Mouse (Mus musculus) spleen, embryonic (tissue): ENCODE data around the gene Cenpt.

ENCODE experiments used
- CTCF ChIA-PET: fragments of 350-600 bp; sonication (Branson Sonifier 250); formaldehyde crosslinking; loops from one replicate; lab custom pipeline; 2022; lab: Charles Lee

Cenpt gene

GRCm38 (mm10) chr8:105810245-105810786 is 42.8 kb downstream of the Cenpt start:
- CTCF ChIA-PET, result interaction anchor here (0.7 to 0.8 kb wide), 2 partner anchors 13 to 174 kb away, joined by 3 read pairs; partner anchors contain the start of gene Ctcf

GRCm38 (mm10) chr8:105808480-105808879 is 44.6 kb downstream of the Cenpt start:
- CTCF ChIA-PET, result interaction anchor here (0.6 to 1.1 kb wide), 2 partner anchors 9 to 257 kb away, joined by 3 read pairs; no protein-coding TSS in a partner anchor

- CTCF ChIA-PET, result interaction anchor here (0.6 to 1.1 kb wide), 3 partner anchors 8 to 257 kb away, joined by 3 to 9 read pairs (median 3); no protein-coding TSS in a partner anchor
Measured at GRCm38 (mm10) chr8:105807766-105808165, 45.3 kb downstream of the Cenpt start.

- CTCF ChIA-PET, result interaction anchor here (0.6 to 0.7 kb wide), 3 partner anchors 27 to 1436 kb away, joined by 3 to 11 read pairs (median 7); no protein-coding TSS in a partner anchor
Measured at GRCm38 (mm10) chr8:105805964-105806363, 47.1 kb downstream of the Cenpt start.

GRCm38 (mm10) chr8:105805346-105805745 is 47.7 kb downstream of the Cenpt start:
- CTCF ChIA-PET, result interaction anchor here (0.6 to 0.7 kb wide), 2 partner anchors 9 to 28 kb away, joined by 3 to 7 read pairs; no protein-coding TSS in a partner anchor

GRCm38 (mm10) chr8:105804797-105805196 is 48.3 kb downstream of the Cenpt start:
- CTCF ChIA-PET, result no interaction called here

GRCm38 (mm10) chr8:105801153-105801904 is 51.7 kb downstream of the Cenpt start:
- CTCF ChIA-PET, result no interaction called here

GRCm38 (mm10) chr8:105799091-105799812 is 53.8 kb downstream of the Cenpt start:
- CTCF ChIA-PET, result interaction anchor here (1.1 kb wide), 1 partner anchor 9 kb away, joined by 3 read pairs; no protein-coding TSS in a partner anchor

GRCm38 (mm10) chr8:105798408-105798807 is 54.7 kb downstream of the Cenpt start:
- CTCF ChIA-PET, result interaction anchor here (0.8 kb wide), 1 partner anchor 28 kb away, joined by 3 read pairs; no protein-coding TSS in a partner anchor

GRCm38 (mm10) chr8:105795785-105796184 is 57.3 kb downstream of the Cenpt start:
- CTCF ChIA-PET, result no interaction called here
